Mouse (Mus musculus) G1E (cell line): ENCODE data around the gene Dirc2.

Experiments
- CTCF ChIP-seq: IDR thresholded peaks from 2 replicates; pipeline ENCODE4 v1.5.1; 2012; ENCODE audit warnings: low read depth, low read length, inconsistent platforms, mixed read lengths
- GATA1 ChIP-seq: IDR thresholded peaks from 2 replicates; pipeline ENCODE4 v1.6.1; 2012; ENCODE audit warnings: borderline replicate concordance, low read length, inconsistent platforms, mixed read lengths
- GATA2 ChIP-seq: IDR thresholded peaks from 2 replicates; pipeline ENCODE4 v1.6.1; 2012; ENCODE audit warnings: low read depth, low read length, inconsistent platforms, borderline replicate concordance
- POLR2AphosphoS5 ChIP-seq: IDR thresholded peaks from 2 replicates; pipeline ENCODE4 v1.6.1; 2012; ENCODE audit warnings: low read depth, low read length, inconsistent platforms; ENCODE audit not compliant: insufficient replicate concordance
- TAL1 ChIP-seq: conservative IDR thresholded peaks from 2 replicates; pipeline ENCODE4 v1.6.1; 2012; ENCODE audit warnings: low read depth, low read length, inconsistent platforms, mixed read lengths

GRCm38 (mm10) chr16:35691606-35692005 is 77.5 kb downstream of the Dirc2 start:
- TF ChIP-seq CTCF = no peak
- no peak for TF ChIP-seq TAL1
- no peak for TF ChIP-seq GATA1
- TF ChIP-seq POLR2AphosphoS5 = no peak
- no peak for TF ChIP-seq GATA2
